Mouse (Mus musculus): ENCODE data around the gene 1700049E17Rik1.
"Not testable (repeated sequence)": the region's sequence is repeated elsewhere in the genome, so short reads cannot be mapped to it uniquely, and the experiment has no call there.

Gene 1700049E17Rik1

DNA sequence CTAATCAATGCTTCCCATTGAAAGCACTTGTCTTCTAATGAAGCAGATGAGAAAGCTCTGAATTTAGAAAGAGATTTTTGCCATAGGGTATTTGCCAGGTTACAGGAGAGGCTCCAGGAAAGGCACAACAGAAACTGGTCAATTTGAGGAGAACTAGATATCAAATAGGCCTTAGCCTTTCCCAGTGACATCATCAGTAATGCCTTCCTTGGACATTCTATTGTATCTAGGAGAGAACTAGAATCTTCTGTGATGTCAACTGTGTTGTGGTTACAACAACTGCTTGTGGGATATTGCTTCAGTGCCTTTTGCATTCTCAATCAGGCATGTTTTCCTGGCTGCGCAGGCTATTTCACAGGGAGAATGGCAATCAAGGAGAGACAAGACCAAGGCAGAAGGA, at the start of gene 1700049E17Rik1:
1700049E17Rik1 (plus strand) TSS at position 301 of the 400 bp plus-strand sequence.
- DNase-seq (ENCODE audit: low read depth, low spot score), result not testable (repeated sequence)

- DNase-seq (ENCODE audit: low read depth, low spot score), result not testable (repeated sequence)
Observed at GRCm38 (mm10) chr14:41907190-41907589, 17.6 kb upstream of the 1700049E17Rik1 start, which contains the start of gene Gm7980. TSS of gene Gm7980 (minus strand) at chr14:41907290.

GRCm38 (mm10) chr14:41943695-41944094, 18.9 kb downstream of the 1700049E17Rik1 start, which contains the start of gene 1700024B05Rik:
TSS of gene 1700024B05Rik (plus strand) at chr14:41943995.
- not testable (repeated sequence) for DNase-seq (ENCODE audit: low read depth, low spot score)

GRCm38 (mm10) chr14:41964095-41964494, 39.3 kb downstream of the 1700049E17Rik1 start:
- DNase-seq (ENCODE audit: low read depth, low spot score), result not testable (repeated sequence)

- DNase-seq (ENCODE audit: low read depth, low spot score), result not testable (repeated sequence)
Observed at GRCm38 (mm10) chr14:41967827-41968226, 43.1 kb downstream of the 1700049E17Rik1 start, which contains the start of gene Gm6401. TSS of gene Gm6401 (minus strand) at chr14:41967927.

DNA sequence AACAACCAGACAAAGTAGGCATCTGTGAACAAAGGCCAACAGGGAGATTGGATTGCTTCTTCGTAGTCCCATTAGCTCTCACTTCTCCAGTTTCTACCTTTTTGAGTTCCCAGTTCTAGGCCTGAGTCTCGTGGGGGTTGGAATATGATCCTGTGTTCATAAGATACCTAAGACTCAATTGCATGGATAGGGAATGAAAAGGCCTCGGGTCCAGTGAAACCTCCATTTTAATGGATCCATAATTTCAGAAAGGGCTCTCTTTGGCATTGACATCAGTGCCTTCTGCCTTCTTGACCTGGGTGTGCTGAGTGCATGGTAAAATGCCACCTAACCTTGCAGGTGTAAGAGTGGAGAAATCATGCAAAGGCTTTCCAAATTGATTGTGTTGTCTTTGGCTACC, 43.8 kb downstream of the 1700049E17Rik1 start:
- DNase-seq (ENCODE audit: low read depth, low spot score), result not testable (repeated sequence)

All from WW6 (cell line).